Mouse (Mus musculus) myocyte (in vitro differentiated cells): ENCODE results near the gene Slc22a23.

Experiments
- E2F4 ChIP-seq: IDR thresholded peaks from one replicate; pipeline ENCODE4 v1.6.1; 2011; ENCODE audit warnings: mild to moderate bottlenecking, control low read depth, moderate library complexity; ENCODE audit not compliant: insufficient read depth
- MAX ChIP-seq: IDR thresholded peaks from one replicate; pipeline ENCODE4 v1.6.1; 2011; ENCODE audit warnings: low read depth, mild to moderate bottlenecking, control low read depth
- MYOD1 ChIP-seq, 3 experiments: IDR thresholded peaks; one replicate each; pipeline ENCODE4 v1.6.1; 2011; ENCODE audit warnings: control low read depth in 2 of 3, low read depth in 2 of 3, mild to moderate bottlenecking in 2 of 3, moderate library complexity in 1 of 3; ENCODE audit not compliant: insufficient read length in 2 of 3, control insufficient read depth in 1 of 3
- MYOG ChIP-seq, 3 experiments: IDR thresholded peaks; one replicate each; pipeline ENCODE4 v1.6.1; 2011; ENCODE audit warnings: control low read depth in 2 of 3, low read depth in 2 of 3, mild to moderate bottlenecking in 2 of 3; ENCODE audit not compliant: insufficient read length in 2 of 3, control insufficient read depth in 1 of 3, insufficient read depth in 1 of 3
- POLR2A ChIP-seq: IDR thresholded peaks from one replicate; pipeline ENCODE4 v1.6.1; 2011; ENCODE audit warnings: low read depth, mild to moderate bottlenecking, control low read depth, moderate library complexity; ENCODE audit not compliant: insufficient read length
- POLR2AphosphoS2 ChIP-seq: IDR thresholded peaks from one replicate; pipeline ENCODE4 v1.6.1; 2011; ENCODE audit warnings: low read depth, control low read depth; ENCODE audit not compliant: insufficient read length
- SRF ChIP-seq: IDR thresholded peaks from one replicate; pipeline ENCODE4 v1.6.1; 2011; ENCODE audit warnings: low read depth; ENCODE audit not compliant: control insufficient read depth, insufficient read length
- USF1 ChIP-seq: IDR thresholded peaks from one replicate; pipeline ENCODE4 v1.6.1; 2011; ENCODE audit warnings: low read depth, mild to moderate bottlenecking, control low read depth, moderate library complexity

DNA sequence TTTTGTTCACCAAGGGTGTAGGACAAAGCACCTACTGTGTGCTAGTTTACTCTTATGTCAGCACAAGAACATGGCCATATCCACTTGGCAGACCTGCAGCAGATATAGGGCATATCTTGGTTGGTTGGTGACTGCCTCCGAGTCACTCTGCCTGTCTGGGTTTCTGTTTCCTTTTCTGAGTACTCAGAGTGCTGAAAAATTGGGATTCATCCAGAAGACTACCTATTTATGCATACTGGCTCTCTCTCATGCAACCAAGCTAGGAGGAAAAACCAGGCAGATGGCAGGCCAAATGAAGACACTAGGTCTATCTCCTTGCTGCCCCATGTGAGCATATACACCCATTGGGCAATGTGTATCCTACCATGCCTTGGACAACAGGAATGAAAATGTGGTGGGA, 149.3 kb downstream of the Slc22a23 start:
- TF ChIP-seq POLR2A (no peak), MYOD1 (IDR thresholded peaks at IDR 0.05; ENCODE audit: control insufficient read depth in 1 of 3, insufficient read length in 2 of 3, low read depth in 2 of 3) (no peak), MAX (no peak), USF1 (no peak), E2F4 (no peak), SRF (no peak), POLR2AphosphoS2 (no peak), MYOG (IDR thresholded peaks at IDR 0.05; ENCODE audit: control insufficient read depth in 1 of 3, insufficient read depth in 1 of 3, insufficient read length in 2 of 3, low read depth in 2 of 3) (no peak)
